Mouse (Mus musculus) kidney, embryonic 14.5 days (tissue): ENCODE results near the gene Arhgef10l. TPM values are rescaled to one million over a fixed set of nuclear protein-coding genes. Genes with fewer than 3 reads are reported as not detected.
A peak's percentile ranks its signal among the peaks of the same experiment; 100 is the strongest.

Experiments
- ATAC-seq: fragments of 200-750 bp; cut with Nextera tagmentation; 2 replicates; pipeline ENCODE4 v1.8.0; 2017; ENCODE audit warnings: moderate number of reproducible peaks, mild to moderate bottlenecking, moderate TSS enrichment, moderate library complexity; ENCODE audit not compliant: low FRiP score, low TSS enrichment
- H3K27ac ChIP-seq: fragments of 300-500 bp; sonication (generic); 2 replicates; pipeline ENCODE4 v1.5.1; 2014; ENCODE audit warnings: low read depth, mild to moderate bottlenecking, low read length, moderate library complexity, mixed read lengths
- H3K27me3 ChIP-seq: fragments of 300-500 bp; sonication (generic); 2 replicates; pipeline ENCODE4 v1.6.1; 2014; ENCODE audit warnings: mild to moderate bottlenecking, low read length; ENCODE audit not compliant: control insufficient read depth, insufficient read depth
- H3K36me3 ChIP-seq: fragments of 300-500 bp; sonication (generic); 2 replicates; pipeline ENCODE4 v1.6.1; 2014; ENCODE audit warnings: low read length, mixed read lengths; ENCODE audit not compliant: control insufficient read depth, insufficient read depth
- H3K4me1 ChIP-seq: fragments of 300-500 bp; sonication (generic); 2 replicates; pipeline ENCODE4 v1.6.1; 2014; ENCODE audit warnings: low read length, mixed read lengths; ENCODE audit not compliant: control insufficient read depth, insufficient read depth
- H3K4me2 ChIP-seq: fragments of 300-500 bp; sonication (generic); replicated peaks from 2 replicates; pipeline ENCODE4 v1.6.1; 2014; ENCODE audit warnings: low read depth, mild to moderate bottlenecking, low read length
- H3K4me3 ChIP-seq: fragments of 300-500 bp; sonication (generic); 2 replicates; pipeline ENCODE4 v1.5.1; 2014; ENCODE audit warnings: mild to moderate bottlenecking, low read length
- H3K9ac ChIP-seq: fragments of 300-500 bp; sonication (generic); 2 replicates; pipeline ENCODE4 v1.6.1; 2014; ENCODE audit warnings: low read depth, mild to moderate bottlenecking, low read length, moderate library complexity
- H3K9me3 ChIP-seq: fragments of 300-500 bp; sonication (generic); 2 replicates; pipeline ENCODE4 v1.6.1; 2016; ENCODE audit warnings: low read length; ENCODE audit not compliant: control insufficient read depth
- WGBS: fragments of 180-500 bp; shearing (Covaris S2); extraction: QIAGEN DNeasy Blood & Tissue Kit; methylation state at CpG from one replicate; pipeline ENCODE4 v1.1.7; 2014; 5-methylcytosine and 5-hydroxymethylcytosine counted together
- polyA plus RNA-seq: library from polyadenylated mRNA; unstranded; fragments of >200 nt; fragmentation: Nextera tagmentation; extraction: Ambion mirVana; gene quantifications from 2 replicates; pipeline ENCODE4 v1.2.1, GENCODE M21; 2014

Arhgef10l gene
- polyA plus RNA-seq, 1 experiment from 2014 or later, result 18.2 TPM

DNA sequence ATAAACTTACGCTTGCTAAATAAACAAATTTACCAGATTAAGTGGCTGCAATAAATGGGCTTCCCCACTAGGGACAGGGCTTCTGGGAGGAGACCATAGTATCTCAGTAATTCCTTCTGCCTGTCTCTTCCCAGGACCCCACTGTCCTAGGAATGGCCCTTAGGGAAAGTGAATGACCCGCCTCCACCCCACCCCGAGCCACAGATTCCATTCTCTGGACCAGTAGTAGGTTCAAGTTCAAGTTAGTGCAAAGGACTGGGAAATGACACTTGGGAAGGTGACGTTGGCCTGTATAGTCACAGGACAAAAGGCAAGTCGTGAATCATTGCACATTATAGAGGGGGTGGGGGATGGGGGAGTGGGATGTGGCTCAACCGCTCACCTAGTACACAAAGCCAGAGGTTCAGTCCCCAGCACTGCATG, 19.1 kb upstream of the Arhgef10l start:
- Histone ChIP-seq H3K27me3 (no peaks in the 10 kb centered on the region), H3K36me3 (no peaks in the 10 kb centered on the region), H3K4me3 (no peak overlapping the region), H3K27ac (peak overlapping the region; percentile 53), H3K4me1 (peaks cover 18% of the 10 kb centered on the region), H3K9me3 (no peaks in the 10 kb centered on the region), H3K9ac (no peak overlapping the region), H3K4me2 (peak overlapping the region; percentile 33; the same call in 1 of the 2 replicates)
- ATAC-seq, result no peak
- whole genome bisulfite sequencing, result 12% methylated on average over 6 of the region's 6 CpGs

DNA sequence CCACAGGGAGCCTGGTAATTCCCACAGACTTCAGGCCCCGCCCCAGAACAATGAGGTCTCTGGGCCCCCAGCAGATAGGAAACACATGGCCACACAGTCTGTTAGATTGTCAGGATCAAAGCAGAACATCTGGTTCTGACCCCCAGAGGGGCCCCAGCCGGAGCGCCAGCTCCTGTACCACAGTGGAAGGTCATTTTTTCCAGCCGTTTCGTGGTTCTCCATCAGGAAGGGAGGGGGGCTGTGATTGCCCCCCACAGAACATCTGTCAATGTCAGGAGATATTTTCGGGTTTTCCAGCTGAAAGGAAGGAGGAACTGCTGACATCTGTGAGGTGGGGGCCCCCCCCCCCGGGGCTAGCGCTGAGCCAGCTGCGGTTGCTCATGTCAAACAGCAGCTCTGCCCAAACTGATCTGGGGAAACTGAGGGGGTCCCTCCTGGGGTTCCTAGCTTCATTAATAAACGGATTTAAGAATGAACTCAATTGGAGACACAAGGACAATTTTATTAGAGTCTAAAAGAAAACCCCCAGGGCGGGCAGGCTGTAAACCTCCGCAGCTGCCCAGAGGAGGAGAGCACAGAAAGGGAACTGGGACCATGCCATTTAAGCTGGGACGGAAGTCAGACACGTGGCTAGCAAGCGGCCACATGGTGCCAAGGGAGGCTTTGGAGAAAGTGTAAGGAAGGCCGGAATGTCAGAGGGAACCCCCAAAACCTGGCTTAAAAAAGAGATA, 18.5 kb upstream of the Arhgef10l start:
- peak overlapping the region; percentile 53 for H3K27ac ChIP-seq
- H3K4me2 ChIP-seq, result peak overlapping the region; percentile 33
- peak; percentile 80 for ATAC-seq
- no peak overlapping the region for H3K4me3 ChIP-seq
- no peak overlapping the region for H3K9ac ChIP-seq
- WGBS, result 2% methylated on average over 16 of the region's 16 CpGs
- no peaks in the 10 kb centered on the region for H3K9me3 ChIP-seq
- peaks cover 18% of the 10 kb centered on the region for H3K4me1 ChIP-seq
- no peaks in the 10 kb centered on the region for H3K36me3 ChIP-seq
- no peaks in the 10 kb centered on the region for H3K27me3 ChIP-seq

GRCm38 (mm10) chr4:140683608-140684007, 17.8 kb upstream of the Arhgef10l start:
- no peak overlapping the region for H3K4me2 ChIP-seq
- no peaks in the 10 kb centered on the region for H3K9me3 ChIP-seq
- 26% methylated on average over 8 of the region's 8 CpGs for WGBS
- H3K4me1 ChIP-seq, result peaks cover 18% of the 10 kb centered on the region
- no peaks in the 10 kb centered on the region for H3K27me3 ChIP-seq
- H3K4me3 ChIP-seq, result no peak overlapping the region
- no peaks in the 10 kb centered on the region for H3K36me3 ChIP-seq
- ATAC-seq, result no peak
- H3K9ac ChIP-seq, result no peak overlapping the region
- H3K27ac ChIP-seq, result no peak overlapping the region

GRCm38 (mm10) chr4:140680731-140681397, 15.1 kb upstream of the Arhgef10l start:
- Histone ChIP-seq H3K27ac (0 out of 2 replicates have a peak overlapping the region, but pooled peaks have one; percentile 1), H3K36me3 (no peaks in the 10 kb centered on the region), H3K4me1 (peaks cover 18% of the 10 kb centered on the region), H3K27me3 (no peaks in the 10 kb centered on the region), H3K4me3 (no peak overlapping the region), H3K9ac (no peak overlapping the region), H3K9me3 (no peaks in the 10 kb centered on the region), H3K4me2 (no peak overlapping the region)
- no peak for ATAC-seq
- 28% methylated on average over 8 of the region's 8 CpGs for WGBS

DNA sequence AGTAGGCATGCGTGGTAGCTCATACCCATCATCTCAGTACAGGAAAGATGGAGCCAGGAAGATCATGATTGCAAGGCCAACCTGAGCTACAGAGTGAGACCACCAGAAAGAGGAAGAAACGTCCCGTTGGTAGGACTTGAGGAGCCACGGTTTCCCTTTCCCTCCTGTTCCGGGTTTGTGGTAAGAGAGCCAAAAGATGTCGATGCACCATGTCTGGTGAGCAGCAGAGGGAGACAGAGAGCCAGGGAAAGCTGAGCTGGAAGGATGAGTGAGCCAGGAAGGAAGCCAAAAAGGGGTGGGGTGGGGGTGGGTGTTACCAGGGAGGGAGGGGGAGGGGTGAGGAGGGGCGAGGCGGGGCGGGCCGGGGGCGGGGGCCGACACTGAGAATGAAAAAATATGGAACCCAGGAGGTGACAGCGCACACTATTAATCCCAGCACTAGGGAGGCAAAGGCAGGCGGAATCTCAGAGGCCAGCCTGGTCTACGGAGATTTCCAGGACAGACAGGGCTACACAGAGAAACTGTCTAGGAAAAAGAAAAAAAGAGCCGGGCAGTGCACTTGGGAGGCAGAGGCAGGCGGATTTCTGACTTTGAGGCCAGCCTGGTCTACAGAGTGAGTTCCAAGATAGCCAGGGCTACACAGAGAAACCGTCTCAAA, 14.0 kb upstream of the Arhgef10l start:
- Histone ChIP-seq H3K27ac (no peak overlapping the region), H3K9ac (no peak overlapping the region), H3K27me3 (no peaks in the 10 kb centered on the region), H3K4me3 (no peak overlapping the region), H3K9me3 (no peaks in the 10 kb centered on the region), H3K4me1 (peaks cover 14% of the 10 kb centered on the region), H3K36me3 (no peaks in the 10 kb centered on the region), H3K4me2 (peak overlapping the region; percentile 26)
- 31% methylated on average over 18 of the region's 18 CpGs for WGBS
- no peak for ATAC-seq

DNA sequence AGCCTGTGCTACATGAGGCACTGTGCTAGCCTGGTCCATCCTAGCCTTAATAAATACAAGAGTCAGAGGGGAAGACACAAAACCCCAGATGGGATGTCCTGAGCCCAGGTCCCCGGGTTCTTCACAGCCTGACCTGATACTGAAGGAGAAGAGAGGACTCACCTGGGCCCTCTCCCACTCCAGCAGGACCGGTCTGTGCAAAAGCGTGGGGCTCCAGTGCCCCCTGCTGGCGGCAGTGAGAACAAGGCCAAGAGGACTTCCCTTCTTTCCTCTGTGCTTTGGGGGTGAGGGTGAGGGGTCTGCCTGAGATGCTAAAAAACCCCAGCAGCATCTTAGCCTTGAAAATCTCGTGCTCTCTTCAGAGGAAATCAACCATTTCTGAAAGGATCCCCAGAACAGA, 13.2 kb upstream of the Arhgef10l start:
- H3K36me3 ChIP-seq, result no peaks in the 10 kb centered on the region
- no peak overlapping the region for H3K9ac ChIP-seq
- WGBS, result 14% methylated on average over 5 of the region's 5 CpGs
- H3K4me1 ChIP-seq, result peaks cover 6% of the 10 kb centered on the region
- no peak overlapping the region for H3K4me2 ChIP-seq
- H3K27ac ChIP-seq, result no peak overlapping the region
- H3K9me3 ChIP-seq, result no peaks in the 10 kb centered on the region
- no peak overlapping the region for H3K4me3 ChIP-seq
- no peaks in the 10 kb centered on the region for H3K27me3 ChIP-seq
- 0 out of 2 replicates have a peak, but pooled peaks have one; percentile 44 for ATAC-seq

DNA sequence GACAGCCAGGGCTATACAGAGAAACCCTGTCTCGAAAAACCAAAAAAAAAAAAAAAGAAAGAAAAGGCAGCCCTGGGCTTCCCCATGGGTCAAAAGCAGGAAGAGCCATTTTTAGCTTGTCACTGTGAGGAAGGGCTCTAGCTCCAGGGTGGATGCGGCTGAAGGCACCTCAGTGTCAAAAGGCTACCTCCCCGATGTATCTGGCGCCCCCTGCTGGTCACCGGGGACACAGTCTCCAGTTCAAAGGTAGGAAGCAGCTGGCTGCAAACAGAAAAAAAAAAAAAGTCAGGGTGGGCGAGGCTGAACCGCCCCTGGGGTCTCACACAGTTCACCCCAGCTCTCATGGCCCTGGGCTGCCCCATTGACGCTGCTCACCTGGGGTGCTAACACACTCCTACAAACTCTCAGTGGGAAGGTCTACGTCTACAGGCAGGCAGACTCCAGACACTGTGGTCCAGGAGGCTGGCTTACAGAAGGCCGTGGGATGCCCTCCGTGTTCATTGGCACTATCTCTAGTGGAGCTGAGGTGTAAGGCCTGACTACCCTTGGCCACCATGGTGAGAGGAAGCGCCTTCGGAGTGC, 8.6 kb upstream of the Arhgef10l start:
- WGBS, result 32% methylated on average over 12 of the region's 13 CpGs
- H3K4me3 ChIP-seq, result no peak overlapping the region

DNA sequence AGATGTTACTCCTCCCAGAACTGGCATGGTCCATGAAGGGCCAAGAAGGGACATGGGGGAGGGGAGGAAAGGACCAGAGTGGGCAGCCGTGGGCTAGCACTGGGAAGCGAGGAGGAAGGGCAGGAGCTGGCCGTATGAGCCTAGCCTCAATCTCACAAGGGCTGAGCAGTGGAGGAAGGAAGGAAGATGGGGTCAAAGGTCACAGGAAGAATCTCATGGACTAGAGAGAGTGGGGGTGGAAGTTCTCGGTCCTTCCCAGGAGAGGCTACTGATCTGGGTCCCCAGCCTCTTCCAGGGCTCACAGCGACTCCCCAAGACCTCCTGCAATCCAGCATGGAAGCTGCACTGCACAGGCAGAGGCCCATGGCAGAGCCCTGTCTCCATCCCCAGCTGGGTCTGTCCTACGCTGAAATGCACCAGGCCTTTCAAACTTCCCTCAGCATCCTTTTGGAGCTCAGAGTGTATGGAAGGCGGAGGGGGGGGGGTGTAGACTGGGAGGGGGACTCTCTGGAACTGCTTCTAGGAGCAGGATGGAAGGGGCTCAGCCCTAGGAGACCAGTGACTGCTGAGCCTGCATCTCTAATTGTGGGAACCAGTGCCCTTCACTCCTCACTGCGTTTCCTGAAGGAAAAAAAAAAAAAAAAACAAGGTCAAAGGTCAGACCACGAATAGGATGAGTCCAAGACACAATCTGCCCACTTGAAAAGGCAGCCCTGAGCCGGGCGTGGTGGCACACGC, 7.9 kb upstream of the Arhgef10l start:
- H3K36me3 ChIP-seq, result no peaks in the 10 kb centered on the region
- no peak overlapping the region for H3K4me3 ChIP-seq
- no peak overlapping the region for H3K27ac ChIP-seq
- no peaks in the 10 kb centered on the region for H3K9me3 ChIP-seq
- 0 out of 2 replicates have a peak, but pooled peaks have one; percentile 26 for ATAC-seq
- H3K4me2 ChIP-seq, result no peak overlapping the region
- H3K9ac ChIP-seq, result no peak overlapping the region
- H3K4me1 ChIP-seq, result 0 out of 2 replicates have a peak, but pooled peaks cover 3% of the 10 kb centered on the region
- 62% methylated on average over 12 of the region's 12 CpGs for WGBS
- H3K27me3 ChIP-seq, result no peaks in the 10 kb centered on the region

More for the DNA sequence above, 8.6 kb upstream of the Arhgef10l start:
- peak; percentile 41; the same call in 1 of the 2 replicates for ATAC-seq
- H3K9me3 ChIP-seq, result no peaks in the 10 kb centered on the region
- H3K9ac ChIP-seq, result no peak overlapping the region
- no peak overlapping the region for H3K4me2 ChIP-seq
- 0 out of 2 replicates have a peak, but pooled peaks cover 3% of the 10 kb centered on the region for H3K4me1 ChIP-seq
- no peaks in the 10 kb centered on the region for H3K36me3 ChIP-seq
- H3K27ac ChIP-seq, result no peak overlapping the region
- H3K27me3 ChIP-seq, result no peaks in the 10 kb centered on the region
